Mouse (Mus musculus) G1E (cell line): ENCODE data around the gene Trim27. TPM values are rescaled to one million over a fixed set of nuclear protein-coding genes. Genes with fewer than 3 reads are reported as not detected.

ENCODE experiments used
- ATAC-seq: 2 replicates; pipeline ENCODE4 v1.8.0; 2016; ENCODE audit warnings: mild to moderate bottlenecking; ENCODE audit not compliant: insufficient number of reproducible peaks, poor library complexity, low FRiP score, severe bottlenecking; ENCODE audit errors: extremely low read depth
- DNase-seq: peaks from one replicate; pipeline ENCODE4 v3.0.0; 2012; ENCODE audit warnings: low spot score
- H3K27me3 ChIP-seq: 2 replicates; pipeline ENCODE4 v1.6.1; 2012; ENCODE audit warnings: mild to moderate bottlenecking, low read length, inconsistent platforms; ENCODE audit not compliant: insufficient read depth
- H3K36me3 ChIP-seq: replicated peaks from 2 replicates; pipeline ENCODE3; 2012; ENCODE audit warnings: mild to moderate bottlenecking, inconsistent platforms
- H3K4me1 ChIP-seq: 2 replicates; pipeline ENCODE4 v1.6.1; 2012; ENCODE audit warnings: low read depth, low read length, inconsistent platforms, mixed read lengths; ENCODE audit not compliant: insufficient read depth
- H3K4me3 ChIP-seq: 2 replicates; pipeline ENCODE4 v1.5.1; 2012; ENCODE audit warnings: low read depth, mild to moderate bottlenecking, inconsistent platforms, low read length, moderate library complexity, mixed read lengths
- H3K9me3 ChIP-seq: replicated peaks from 2 replicates; pipeline ENCODE4 v1.6.1; 2012; ENCODE audit warnings: inconsistent platforms
- CTCF ChIP-seq: IDR thresholded peaks from 2 replicates; pipeline ENCODE4 v1.5.1; 2012; ENCODE audit warnings: low read depth, low read length, inconsistent platforms, mixed read lengths
- GATA1 ChIP-seq: IDR thresholded peaks from 2 replicates; pipeline ENCODE4 v1.6.1; 2012; ENCODE audit warnings: borderline replicate concordance, low read length, inconsistent platforms, mixed read lengths
- GATA2 ChIP-seq: IDR thresholded peaks from 2 replicates; pipeline ENCODE4 v1.6.1; 2012; ENCODE audit warnings: low read depth, low read length, inconsistent platforms, borderline replicate concordance
- POLR2AphosphoS5 ChIP-seq: IDR thresholded peaks from 2 replicates; pipeline ENCODE4 v1.6.1; 2012; ENCODE audit warnings: low read depth, low read length, inconsistent platforms; ENCODE audit not compliant: insufficient replicate concordance
- TAL1 ChIP-seq: conservative IDR thresholded peaks from 2 replicates; pipeline ENCODE4 v1.6.1; 2012; ENCODE audit warnings: low read depth, low read length, inconsistent platforms, mixed read lengths
- polyA plus RNA-seq: library from polyadenylated mRNA; stranded (reverse); fragments of >175 nt; gene quantifications from 2 replicates; pipeline ENCODE4 v1.2.3, GENCODE M21; 2012
- total RNA-seq, 2 experiments: library from RNA; stranded (forward) in 1 of 2; stranded (reverse) in 1 of 2; fragments of 200-1000 nt in 1 of 2; fragments of >200 nt in 1 of 2; fragmentation: Nextera tagmentation in 1 of 2; gene quantifications; 2 replicates each; pipeline ENCODE4 v1.2.3; 2014 to 2017

The Trim27 gene
- total and polyA plus RNA-seq, 3 experiments, result 93.2 to 173 (median 139) TPM

DNA sequence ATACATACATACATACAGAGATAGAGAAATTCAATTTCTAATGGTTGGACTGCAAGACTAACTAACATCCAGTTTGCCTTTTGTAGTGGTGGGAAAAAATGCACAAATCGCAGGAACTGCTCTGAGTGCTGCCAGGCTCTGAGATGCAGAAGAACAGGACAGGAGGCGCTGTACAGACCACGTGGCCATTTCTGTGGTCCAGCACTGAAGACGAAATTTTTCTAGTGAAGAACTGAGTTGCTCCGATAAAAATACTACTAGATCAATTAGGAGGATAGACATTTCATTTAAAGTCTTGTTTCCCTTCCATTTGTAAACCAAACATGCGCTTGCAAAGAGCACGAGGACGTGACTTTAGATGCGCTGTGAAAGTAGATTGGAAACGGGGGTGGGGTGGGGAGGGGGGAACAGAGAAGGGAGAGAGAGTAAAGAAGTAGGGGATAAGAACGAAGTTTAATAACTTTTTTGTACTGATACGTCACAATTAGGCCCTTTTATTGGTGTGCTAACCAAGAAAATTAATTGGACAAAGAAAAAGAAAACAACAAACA lies 7.6 kb upstream of the Trim27 start:
- Histone ChIP-seq H3K36me3 (no peaks in the 10 kb centered on the region), H3K27me3 (no peaks in the 10 kb centered on the region), H3K4me1 (peaks cover 51% of the 10 kb centered on the region), H3K9me3 (no peaks in the 10 kb centered on the region), H3K4me3 (peak overlapping the region; percentile 59)
- TF ChIP-seq TAL1, result no peak
- ATAC-seq (no peak), DNase-seq (no peak)

DNA sequence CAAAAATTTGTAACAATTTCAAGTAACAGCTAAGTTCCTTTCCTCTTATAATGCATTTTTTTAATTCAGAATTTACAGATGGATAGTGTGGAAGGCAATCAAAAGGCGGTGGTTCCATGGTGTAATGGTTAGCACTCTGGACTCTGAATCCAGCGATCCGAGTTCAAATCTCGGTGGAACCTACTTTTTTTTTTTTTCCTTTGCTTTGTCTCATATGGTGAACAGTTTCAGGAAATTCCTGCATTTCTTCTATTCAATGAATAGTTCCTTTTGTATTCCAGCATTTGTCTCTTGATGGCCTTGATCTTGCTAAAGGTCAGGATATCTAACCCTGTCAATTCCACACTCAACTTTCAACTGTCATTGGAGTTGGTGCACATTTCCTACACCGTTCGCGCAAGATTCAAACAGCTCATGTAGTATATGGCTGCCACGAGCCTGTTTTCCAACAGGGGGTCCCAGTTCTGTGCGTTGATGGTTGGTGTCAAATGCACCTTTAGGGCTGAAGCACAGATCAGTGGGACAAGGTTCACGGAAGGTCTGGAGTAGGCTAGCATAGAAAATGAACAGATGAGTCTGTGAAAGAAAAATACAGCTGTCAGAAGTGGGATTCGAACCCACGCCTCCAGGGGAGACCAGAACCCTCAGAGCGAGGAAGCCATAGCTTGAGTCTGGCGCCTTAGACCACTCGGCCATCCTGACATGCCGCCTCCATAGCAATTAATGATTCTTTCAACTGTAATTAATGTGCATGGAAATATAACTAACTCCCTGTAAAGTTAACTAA lies 6.8 kb upstream of the Trim27 start:
- peak overlapping the region; percentile 68 for H3K4me3 ChIP-seq
- no peaks in the 10 kb centered on the region for H3K36me3 ChIP-seq
- TF ChIP-seq POLR2AphosphoS5 (no peak), GATA2 (no peak), CTCF (no peak), GATA1 (no peak), TAL1 (no peak)
- H3K9me3 ChIP-seq, result no peaks in the 10 kb centered on the region
- peaks cover 48% of the 10 kb centered on the region for H3K4me1 ChIP-seq
- DNase-seq, result no peak
- ATAC-seq, result no peak
- H3K27me3 ChIP-seq, result no peaks in the 10 kb centered on the region

DNA sequence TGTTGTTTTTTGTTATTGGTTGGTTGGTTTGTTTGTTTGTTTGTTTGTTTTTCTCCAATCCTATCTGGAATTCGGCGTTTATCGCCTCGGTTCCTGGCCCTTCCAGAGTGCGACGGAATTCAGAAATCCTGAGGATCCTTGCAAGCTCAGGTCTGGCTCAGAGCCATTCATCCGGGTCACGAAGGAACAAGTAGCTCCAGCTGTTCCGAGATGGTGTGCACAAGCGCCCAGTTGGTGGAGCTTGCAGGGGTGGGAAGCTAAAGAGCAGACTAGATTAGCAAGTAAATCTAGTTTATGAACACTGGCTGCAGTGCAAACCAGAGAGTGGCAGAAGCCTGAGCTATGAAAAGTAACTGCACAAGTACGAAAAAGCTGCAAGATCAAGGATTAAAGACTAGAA lies 6.2 kb upstream of the Trim27 start:
- Histone ChIP-seq H3K4me3 (peak overlapping the region; percentile 68), H3K9me3 (no peaks in the 10 kb centered on the region), H3K36me3 (no peaks in the 10 kb centered on the region), H3K4me1 (peaks cover 55% of the 10 kb centered on the region), H3K27me3 (no peaks in the 10 kb centered on the region)
- DNase-seq, result no peak
- ATAC-seq, result no peak
- TF ChIP-seq CTCF (no peak), TAL1 (no peak), POLR2AphosphoS5 (no peak), GATA1 (no peak), GATA2 (no peak)

DNA sequence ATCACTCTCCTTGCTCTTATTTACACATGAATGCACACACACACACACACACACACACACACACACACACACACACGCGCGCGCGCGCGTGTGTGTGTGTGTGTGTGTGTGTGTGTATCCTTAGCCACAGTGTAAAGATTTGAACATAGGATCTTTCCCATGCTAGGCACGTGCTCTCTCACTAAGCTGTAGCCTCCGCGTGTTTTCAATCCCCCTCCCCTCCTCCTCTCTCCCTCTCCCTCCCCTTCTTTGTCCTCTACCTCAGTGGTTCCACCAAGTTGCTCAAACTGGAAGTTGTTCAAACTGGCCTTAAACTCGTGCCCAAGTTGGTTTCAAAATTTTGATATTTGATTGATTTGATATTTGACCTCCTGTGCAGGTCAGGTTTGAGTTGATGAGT lies 2.5 kb upstream of the Trim27 start:
- no peaks in the 10 kb centered on the region for H3K27me3 ChIP-seq
- TF ChIP-seq CTCF, result no peak
- TF ChIP-seq TAL1, result no peak
- no peak for TF ChIP-seq GATA1
- TF ChIP-seq GATA2, result no peak
- TF ChIP-seq POLR2AphosphoS5, result no peak
- no peaks in the 10 kb centered on the region for H3K9me3 ChIP-seq
- H3K4me1 ChIP-seq, result peaks cover 51% of the 10 kb centered on the region
- peaks cover 9% of the 10 kb centered on the region for H3K36me3 ChIP-seq
- ATAC-seq, result no peak
- H3K4me3 ChIP-seq, result no peak overlapping the region
- DNase-seq, result no peak

DNA sequence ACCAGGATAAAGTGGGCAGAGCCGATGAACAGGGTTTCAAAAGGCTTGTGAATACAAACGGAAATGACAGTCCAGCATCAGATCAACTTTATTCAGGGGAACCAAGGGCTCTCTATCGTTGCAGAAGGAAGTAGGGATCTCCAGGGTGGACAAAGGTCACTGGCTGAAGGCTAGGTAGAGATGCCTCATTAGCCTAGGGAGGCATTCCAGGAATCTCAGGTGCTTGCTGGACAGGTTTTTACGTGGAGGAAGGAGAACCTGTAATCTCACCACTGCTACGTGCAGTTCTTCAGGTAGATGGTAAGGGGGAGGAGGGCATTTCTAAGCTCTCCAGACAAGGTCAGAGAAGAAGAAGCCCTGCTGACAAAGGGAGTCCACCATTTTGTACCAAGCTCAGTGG lies 1.6 kb upstream of the Trim27 start:
- H3K4me3 ChIP-seq, result no peak overlapping the region
- no peaks in the 10 kb centered on the region for H3K9me3 ChIP-seq
- TF ChIP-seq CTCF, result no peak
- TF ChIP-seq GATA2, result no peak
- no peak for TF ChIP-seq TAL1
- TF ChIP-seq POLR2AphosphoS5, result no peak
- TF ChIP-seq GATA1, result no peak
- peaks cover 18% of the 10 kb centered on the region for H3K36me3 ChIP-seq
- H3K4me1 ChIP-seq, result peaks cover 56% of the 10 kb centered on the region
- no peak for ATAC-seq
- H3K27me3 ChIP-seq, result no peaks in the 10 kb centered on the region
- DNase-seq, result no peak

DNA sequence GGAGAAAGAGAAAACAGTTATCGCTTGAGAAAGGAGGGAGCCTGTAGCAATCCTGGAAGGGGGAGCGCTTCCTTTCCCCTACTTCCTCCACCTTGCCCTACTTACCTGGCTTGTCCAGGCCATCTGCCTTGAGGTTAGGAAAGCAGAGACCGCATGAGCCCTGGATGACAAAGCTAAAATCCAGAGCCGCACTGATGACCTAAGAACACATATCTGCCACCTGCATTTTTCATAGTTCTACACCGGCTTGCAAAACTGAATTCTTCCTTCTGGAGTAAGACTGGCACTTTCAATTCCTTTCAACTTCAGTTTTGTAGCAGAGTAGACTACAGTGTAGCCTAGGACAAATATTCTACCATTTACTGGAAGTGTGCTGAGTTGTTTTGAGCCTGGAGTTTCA lies 881 bp upstream of the Trim27 start:
- Histone ChIP-seq H3K36me3 (peaks cover 25% of the 10 kb centered on the region), H3K4me3 (peak overlapping the region; percentile 100; the same call in 1 of the 2 replicates), H3K27me3 (no peaks in the 10 kb centered on the region), H3K4me1 (peaks cover 55% of the 10 kb centered on the region), H3K9me3 (no peaks in the 10 kb centered on the region)
- DNase-seq, result no peak
- ATAC-seq, result no peak
- TF ChIP-seq GATA2 (no peak), POLR2AphosphoS5 (no peak), TAL1 (no peak), CTCF (no peak), GATA1 (no peak)
